ENCODE assay signal across 8 mouse cellular contexts in the genomic region with DNA sequence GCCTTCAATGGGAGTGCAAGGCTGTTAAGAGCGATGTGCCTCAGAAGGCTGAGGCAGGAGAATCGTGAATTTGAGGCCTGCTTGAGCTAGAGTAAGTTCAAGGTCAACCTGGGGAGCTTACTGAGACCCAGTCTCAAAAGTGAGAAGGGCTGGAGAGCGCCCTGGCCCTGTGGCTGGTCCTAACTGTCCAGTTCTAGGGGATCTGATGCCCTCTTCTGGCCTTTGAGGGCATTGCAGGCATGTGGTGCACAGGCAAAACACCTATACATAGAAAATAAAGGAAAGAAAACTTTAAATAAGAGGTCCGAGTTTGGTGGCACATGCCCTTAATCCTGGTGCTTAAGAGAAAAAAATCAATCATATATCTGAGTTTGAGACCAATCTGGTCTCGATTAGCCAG. TPM values are rescaled to one million over a fixed set of nuclear protein-coding genes. Genes with fewer than 3 reads are reported as not detected.
DNase-seq lines count a peak whose midpoint lies in the region; ATAC-seq and TF ChIP-seq lines count a peak whose summit lies in the region.

No protein-coding gene starts in this region.

- no peaks in the 10 kb centered on the region for H3K27me3 ChIP-seq in ES-Bruce4 (ENCODE audit: control insufficient read depth, insufficient read depth, low read length, poor library complexity, severe bottlenecking)
- H3K27me3 ChIP-seq in forebrain, embryonic 15.5 days, result no peaks in the 10 kb centered on the region

- TF ChIP-seq CTCF in ES-Bruce4 (IDR thresholded peaks at IDR 0.05; ENCODE audit: low read depth, low read length), result peak; percentile 89
- TF ChIP-seq CTCF in brain, embryonic 14.5 days (IDR thresholded peaks at IDR 0.05; ENCODE audit: borderline replicate concordance, extremely low read depth, insufficient read depth, insufficient read length), result peak; percentile 85

- no peaks in the 10 kb centered on the region for H3K4me1 ChIP-seq in ES-Bruce4 (ENCODE audit: control insufficient read depth, insufficient read depth, low read length)
- peaks cover 26% of the 10 kb centered on the region for H3K4me1 ChIP-seq in forebrain, embryonic 15.5 days

- no peak overlapping the region for H3K4me3 ChIP-seq in ES-Bruce4 (ENCODE audit: low read depth, low read length)
- H3K4me3 ChIP-seq in forebrain, embryonic 15.5 days, result no peak overlapping the region

- TF ChIP-seq POLR2A in ES-Bruce4 (IDR thresholded peaks at IDR 0.05; ENCODE audit: insufficient read depth, low read length), result no peak
- no peak for TF ChIP-seq POLR2A in brain, embryonic 14.5 days (IDR thresholded peaks at IDR 0.05; ENCODE audit: borderline replicate concordance, extremely low read depth, insufficient read depth, insufficient read length, poor library complexity, severe bottlenecking)

- no peak overlapping the region for H3K4me2 ChIP-seq in forebrain, embryonic 15.5 days (replicated peaks)

- ATAC-seq in forebrain, embryonic 15.5 days (replicated peaks), result peak; percentile 39; the same call in 1 of the 2 replicates
- peak; percentile 47 to 49; a peak in 2 of 4 replicates for ATAC-seq in hematopoietic stem cell, adult 5-6 weeks (replicated peaks in 1 of 2; ENCODE audit: insufficient read depth in 1 of 2, low FRiP score in 2 of 2, low TSS enrichment in 1 of 2, low read depth in 1 of 2, poor library complexity in 2 of 2, severe bottlenecking in 2 of 2)

- DNase-seq in brain, embryonic 14.5 days (ENCODE audit: low read depth), result peak; percentile 83
- DNase-seq in layer of hippocampus, adult 9-11 months, result peak; percentile 83
- DNase-seq in lung, postnatal 25 days (ENCODE audit: low spot score), result peak; percentile 88
- peak; percentile 90 to 92 for DNase-seq in right cerebral cortex, adult 2 months (ENCODE audit: low spot score in 2 of 2)
- DNase-seq in urinary bladder, postnatal 10 days (ENCODE audit: low spot score), result peak; percentile 75

- WGBS in forebrain, embryonic 15.5 days, result 31% methylated on average over 5 of the region's 5 CpGs

- H3K27ac ChIP-seq in ES-Bruce4 (ENCODE audit: insufficient read depth, low read length), result no peak overlapping the region
- peak overlapping the region; percentile 90 for H3K27ac ChIP-seq in forebrain, embryonic 15.5 days (replicated peaks)

- no peak for TF ChIP-seq EP300 in ES-Bruce4 (IDR thresholded peaks at IDR 0.05; ENCODE audit: insufficient read depth, low read depth, low read length)

- no peaks in the 10 kb centered on the region for H3K9me3 ChIP-seq in ES-Bruce4 (replicated peaks; ENCODE audit: control insufficient read depth, insufficient read depth, low read length, poor library complexity, severe bottlenecking)
- no peaks in the 10 kb centered on the region for H3K9me3 ChIP-seq in forebrain, embryonic 15.5 days

- H3K9ac ChIP-seq in ES-Bruce4 (ENCODE audit: low read depth, poor library complexity, severe bottlenecking), result no peak overlapping the region
- no peak overlapping the region for H3K9ac ChIP-seq in forebrain, embryonic 15.5 days (replicated peaks)

- no peaks in the 10 kb centered on the region for H3K36me3 ChIP-seq in ES-Bruce4 (ENCODE audit: control insufficient read depth, insufficient read depth, low read length, poor library complexity, severe bottlenecking)
- no peaks in the 10 kb centered on the region for H3K36me3 ChIP-seq in forebrain, embryonic 15.5 days

RNA-seq across cellular contexts. Expression of a gene that starts 19.4 kb away (rescaled TPM):
- polyA plus RNA-seq in ES-Bruce4 (2011; ENCODE audit: insufficient read depth, insufficient read length, low read depth, missing spikeins), result 17.4 and 24.6 TPM in 2 replicates
- 17.7 and 23.9 TPM in 2 replicates for polyA plus RNA-seq in brain, embryonic 14.5 days (2012; rRNA removed)
- polyA plus RNA-seq in forebrain, embryonic 15.5 days (2015; fragmentation: Nextera tagmentation; extraction: Ambion mirVana), result 26.9 and 27.5 TPM in 2 replicates
- total RNA-seq in hematopoietic stem cell, adult 5-6 weeks (2017), result 36.8 and 47.0 TPM in 2 replicates

RNA-seq across cellular contexts. Expression of a gene that starts 39.3 kb away (rescaled TPM):
- 11.2 and 11.9 TPM in 2 replicates for polyA plus RNA-seq in ES-Bruce4 (2011; ENCODE audit: insufficient read depth, insufficient read length, low read depth, missing spikeins)
- 79.9 and 107 TPM in 2 replicates for polyA plus RNA-seq in brain, embryonic 14.5 days (2012; rRNA removed)
- 106 and 109 TPM in 2 replicates for polyA plus RNA-seq in forebrain, embryonic 15.5 days (2015; fragmentation: Nextera tagmentation; extraction: Ambion mirVana)
- 20.4 and 22.2 TPM in 2 replicates for total RNA-seq in hematopoietic stem cell, adult 5-6 weeks (2017)
